Mouse (Mus musculus): ENCODE data around the gene Acly. TPM values are rescaled to one million over a fixed set of nuclear protein-coding genes. Genes with fewer than 3 reads are reported as not detected.
"Not testable (repeated sequence)": the region's sequence is repeated elsewhere in the genome, so short reads cannot be mapped to it uniquely, and the experiment has no call there.

Gene Acly
- polyA plus RNA-seq, 1 experiment from 2014 or later: 162 TPM

DNA sequence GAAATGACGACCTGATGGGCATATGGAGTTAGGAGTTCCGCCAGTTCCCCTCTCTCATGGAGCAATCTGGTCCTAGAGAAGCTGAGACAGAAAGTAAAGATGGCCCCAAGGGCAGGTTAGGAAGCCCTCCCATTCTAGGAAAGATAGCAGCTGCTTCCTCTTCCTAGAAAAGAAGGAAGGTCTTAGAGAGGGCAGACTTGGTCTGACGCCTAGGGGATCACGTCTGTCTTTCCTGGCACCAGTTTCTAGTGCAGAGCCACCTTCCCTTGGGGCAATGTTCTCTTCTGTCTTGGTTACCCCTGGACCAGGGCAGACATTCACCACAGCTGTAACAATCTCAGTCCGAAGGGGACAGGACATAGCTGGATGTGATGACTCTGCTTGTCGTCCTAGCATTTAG is 20.3 kb upstream of the Acly start:
- DNase-seq (ENCODE audit: low read depth, low spot score) (no peak), ATAC-seq (no peak)
- no peak for TF ChIP-seq CTCF (IDR thresholded peaks at IDR 0.05)
- no peaks in the 10 kb centered on the region for H3K27me3 ChIP-seq
- POLR2A ChIA-PET: no interaction called here
- CTCF ChIA-PET: interaction anchor here (1.2 kb wide), 1 partner anchor 20 kb away, joined by 3 read pairs; no protein-coding TSS in a partner anchor
- in situ Hi-C loops (cut with MboI; ENCODE audit: low pct_unique_long_range_greater_than_20kb): no loop called here

DNA sequence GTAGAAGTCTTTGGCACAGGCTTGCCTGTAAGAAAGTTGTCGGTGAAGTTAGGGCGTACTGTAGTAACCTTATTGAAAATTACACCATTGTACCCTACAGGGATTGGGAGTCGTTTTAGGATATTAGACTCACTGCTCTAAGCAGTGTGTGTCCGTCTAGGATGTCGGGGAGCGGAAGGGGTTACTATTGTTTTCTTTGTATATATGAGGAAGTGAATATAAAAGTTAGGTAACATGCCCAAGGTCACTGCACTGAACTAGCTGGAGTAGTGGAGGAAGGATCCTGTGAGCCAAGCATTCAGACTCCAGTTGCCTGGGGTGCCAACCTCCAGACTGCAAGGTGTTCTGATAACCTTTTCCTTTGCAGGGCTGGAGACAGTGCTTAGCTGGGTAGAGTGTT is 19.2 kb upstream of the Acly start:
- ATAC-seq: no peak
- in situ Hi-C loops (cut with MboI; ENCODE audit: low pct_unique_long_range_greater_than_20kb): no loop called here
- POLR2A ChIA-PET: interaction anchor here (1.2 kb wide), 1 partner anchor 19 kb away, joined by 4 read pairs; the partner anchor contains the start of gene Acly

DNA sequence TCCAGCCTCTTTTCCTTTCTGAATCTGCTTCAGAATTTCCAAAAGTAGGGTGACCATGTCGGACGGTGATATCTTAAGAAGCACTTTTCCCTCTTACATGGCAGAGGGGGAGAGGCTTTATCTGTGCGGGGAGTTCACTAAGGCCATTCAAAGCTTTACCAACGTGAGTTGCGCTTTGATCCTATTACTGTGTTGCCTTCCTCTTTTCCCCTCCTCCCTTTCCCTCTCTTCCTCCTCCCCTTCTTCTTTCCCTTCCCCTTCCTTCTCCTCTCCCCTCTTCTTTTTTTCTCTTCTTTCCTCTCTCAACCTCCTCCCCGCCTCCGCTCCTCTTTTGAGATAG is 17.9 kb upstream of the Acly start:
- in situ Hi-C loops (cut with MboI; ENCODE audit: low pct_unique_long_range_greater_than_20kb): no loop called here
- no peaks in the 10 kb centered on the region for H3K27me3 ChIP-seq
- ChIA-PET CTCF (no interaction called here), POLR2A (interaction anchor here (1.2 to 1.4 kb wide), 2 partner anchors 18 to 39 kb away, joined by 3 to 4 read pairs; partner anchors contain the start of gene Acly)
- TF ChIP-seq CTCF (IDR thresholded peaks at IDR 0.05): no peak
- ATAC-seq: no peak
- no peak for DNase-seq (ENCODE audit: low read depth, low spot score)

More for the DNA sequence above, 19.2 kb upstream of the Acly start:
- CTCF ChIA-PET: no interaction called here
- no peak for DNase-seq (ENCODE audit: low read depth, low spot score)
- no peak for TF ChIP-seq CTCF (IDR thresholded peaks at IDR 0.05)
- no peaks in the 10 kb centered on the region for H3K27me3 ChIP-seq

DNA sequence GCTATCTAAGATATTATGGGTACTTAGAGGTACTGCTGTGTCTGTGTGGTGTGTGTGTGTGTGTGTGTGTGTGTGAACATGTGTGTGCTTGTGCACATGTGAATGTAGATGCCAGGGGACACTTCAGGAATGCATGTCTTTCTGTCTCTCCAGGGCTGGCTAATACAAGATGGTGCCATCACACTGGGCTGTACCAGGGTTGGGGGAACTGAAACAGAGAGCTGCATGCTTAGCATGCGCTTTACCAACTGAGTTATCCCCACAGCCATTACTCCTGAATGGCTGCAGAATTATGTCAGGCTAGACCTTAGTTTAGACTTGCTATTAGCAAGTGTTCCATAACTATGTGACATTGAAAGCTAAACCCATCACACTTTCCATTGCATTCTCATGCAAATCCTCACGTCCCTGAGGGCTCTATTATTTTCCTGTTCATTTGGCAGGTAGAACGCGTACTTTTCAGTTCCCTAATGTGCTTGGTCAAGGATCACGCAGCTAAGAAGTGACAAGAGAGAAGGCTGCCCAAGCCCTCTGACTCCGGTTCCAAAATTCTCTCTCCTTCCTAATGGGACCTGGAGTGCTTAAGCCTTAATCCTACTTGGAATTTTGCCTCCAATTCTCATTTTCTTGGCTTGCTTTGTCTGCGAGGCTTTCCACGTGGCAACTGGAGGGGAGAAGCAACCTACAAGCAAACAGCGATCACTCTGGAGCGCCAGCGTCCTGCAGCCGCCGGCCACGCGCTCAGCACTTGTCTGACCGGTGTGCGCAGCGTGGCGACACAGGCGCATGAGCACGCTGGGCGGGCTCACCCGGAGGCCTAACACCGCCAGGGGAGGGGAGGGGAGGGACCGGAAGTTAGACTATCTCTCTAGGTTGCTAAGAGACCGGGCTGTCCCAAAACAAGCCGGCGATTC is 17.3 kb upstream of the Acly start, which contains the start of gene Ttc25:
TSS of gene Ttc25 (plus strand) at position 776 of the 914 bp plus-strand sequence.
- ATAC-seq (peak; percentile 82), DNase-seq (ENCODE audit: low read depth, low spot score) (no peak)
- CTCF ChIA-PET: interaction anchor here (0.7 to 1.4 kb wide), 2 partner anchors 10 to 11 kb away, joined by 3 read pairs; no protein-coding TSS in a partner anchor
- in situ Hi-C loops (cut with MboI; ENCODE audit: low pct_unique_long_range_greater_than_20kb): no loop called here
- POLR2A ChIA-PET: interaction anchor here (0.5 to 1.4 kb wide), 3 partner anchors 17 to 175 kb away, joined by 3 to 4 read pairs (median 3); partner anchors contain the start of gene Acly
- no peak for TF ChIP-seq CTCF (IDR thresholded peaks at IDR 0.05)
- no peaks in the 10 kb centered on the region for H3K27me3 ChIP-seq

DNA sequence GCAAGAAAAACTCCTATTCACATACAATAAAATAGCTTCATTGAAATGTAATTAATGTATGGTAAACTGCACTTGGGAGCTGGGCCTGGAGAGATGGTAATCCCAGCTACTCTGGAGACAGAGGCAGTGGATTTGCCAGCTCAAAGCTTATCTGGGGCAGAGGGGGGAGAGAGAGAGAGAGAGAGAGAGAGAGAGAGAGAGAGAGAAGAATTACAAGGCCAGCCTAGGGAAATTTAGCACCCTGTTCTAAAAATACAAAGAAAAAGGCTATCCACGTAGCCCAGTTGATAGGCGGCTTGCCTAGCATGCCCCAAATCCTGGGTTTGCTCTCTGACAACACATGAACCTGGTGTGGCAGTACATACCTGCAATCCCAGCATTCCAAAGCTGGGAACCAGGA is 13.8 kb upstream of the Acly start:
- POLR2A ChIA-PET: interaction anchor here (0.7 to 2.4 kb wide), 2 partner anchors 8 to 14 kb away, joined by 4 to 6 read pairs; partner anchors contain the start of gene Acly
- DNase-seq (ENCODE audit: low read depth, low spot score): no peak
- TF ChIP-seq CTCF (IDR thresholded peaks at IDR 0.05): no peak
- no peak for ATAC-seq
- CTCF ChIA-PET: no interaction called here
- no peaks in the 10 kb centered on the region for H3K27me3 ChIP-seq
- in situ Hi-C loops (cut with MboI; ENCODE audit: low pct_unique_long_range_greater_than_20kb): no loop called here

DNA sequence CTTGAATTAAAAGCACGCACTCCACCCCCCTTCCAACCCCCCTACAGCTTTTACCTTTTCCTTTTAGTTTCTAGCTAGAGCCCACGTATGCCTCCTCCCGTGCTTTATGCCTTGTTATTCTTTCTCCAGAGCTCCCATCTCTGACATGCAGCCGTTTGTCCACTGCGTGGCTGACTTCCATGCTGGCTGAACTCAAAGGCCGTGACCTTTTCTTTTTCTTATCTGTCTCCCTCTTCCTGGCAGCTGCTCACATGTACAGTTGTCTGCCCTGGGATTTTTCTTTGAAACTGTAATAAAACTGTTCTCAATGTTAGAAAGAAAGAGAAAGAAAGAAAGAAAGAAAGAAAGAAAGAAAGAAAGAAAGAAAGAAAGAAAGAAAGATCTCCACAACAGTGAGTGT is 13.2 kb upstream of the Acly start:
- CTCF ChIA-PET: no interaction called here
- no peaks in the 10 kb centered on the region for H3K27me3 ChIP-seq
- in situ Hi-C loops (cut with MboI; ENCODE audit: low pct_unique_long_range_greater_than_20kb): no loop called here
- TF ChIP-seq CTCF (IDR thresholded peaks at IDR 0.05): no peak
- no peak for DNase-seq (ENCODE audit: low read depth, low spot score)
- POLR2A ChIA-PET: interaction anchor here (0.6 to 2.4 kb wide), 3 partner anchors 9 to 34 kb away, joined by 3 to 6 read pairs (median 4); partner anchors contain the start of gene Acly
- no peak for ATAC-seq

DNA sequence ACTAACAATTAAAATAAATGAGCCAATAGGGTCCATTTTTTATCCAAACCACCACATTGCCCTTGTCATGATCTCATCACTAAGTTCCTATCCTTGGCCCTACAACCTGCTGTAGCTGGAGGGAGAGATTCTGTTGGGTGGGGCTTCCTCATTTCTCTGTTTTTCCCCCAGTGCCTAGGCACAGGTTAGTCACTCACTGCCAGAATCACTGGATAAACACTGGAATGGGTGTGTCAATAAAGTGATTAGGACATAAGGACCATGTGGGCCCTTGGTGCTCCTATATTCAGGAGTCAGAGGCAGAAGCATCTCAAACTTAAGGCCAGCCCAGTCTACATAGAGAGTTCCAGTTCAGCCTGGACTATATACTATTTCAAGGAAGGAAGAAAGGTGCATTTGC is 8.7 kb upstream of the Acly start:
- DNase-seq (ENCODE audit: low read depth, low spot score): no peak
- TF ChIP-seq CTCF (IDR thresholded peaks at IDR 0.05): no peak
- in situ Hi-C loops (cut with MboI; ENCODE audit: low pct_unique_long_range_greater_than_20kb): no loop called here
- ChIA-PET CTCF (no interaction called here), POLR2A (no interaction called here)
- no peak for ATAC-seq
- H3K27me3 ChIP-seq: no peaks in the 10 kb centered on the region

DNA sequence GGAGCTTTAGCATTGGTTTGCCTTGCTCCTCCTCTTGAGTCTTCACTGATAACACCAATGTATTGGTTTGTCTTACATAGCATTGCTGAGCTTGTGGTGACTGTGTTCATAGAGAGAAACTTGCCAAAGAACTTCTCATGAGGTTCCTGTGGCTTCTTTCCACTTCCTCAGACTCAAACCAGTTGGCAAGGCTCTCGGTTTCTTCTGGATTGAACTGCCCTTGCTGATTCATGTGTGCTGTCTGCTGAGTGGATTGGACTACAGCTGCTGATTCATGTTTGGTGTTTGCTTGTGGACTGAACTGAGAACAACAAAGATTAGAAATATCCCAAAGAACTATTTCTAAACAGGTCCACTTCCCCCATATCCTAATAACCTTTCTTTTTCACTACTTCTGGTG is 8.2 kb upstream of the Acly start:
- no peak for DNase-seq (ENCODE audit: low read depth, low spot score)
- ATAC-seq: no peak
- ChIA-PET CTCF (interaction anchor here (1.2 kb wide), 1 partner anchor 10 kb away, joined by 7 read pairs; no protein-coding TSS in a partner anchor), POLR2A (no interaction called here)
- in situ Hi-C loops (cut with MboI; ENCODE audit: low pct_unique_long_range_greater_than_20kb): no loop called here
- H3K27me3 ChIP-seq: no peaks in the 10 kb centered on the region
- TF ChIP-seq CTCF (IDR thresholded peaks at IDR 0.05): no peak

DNA sequence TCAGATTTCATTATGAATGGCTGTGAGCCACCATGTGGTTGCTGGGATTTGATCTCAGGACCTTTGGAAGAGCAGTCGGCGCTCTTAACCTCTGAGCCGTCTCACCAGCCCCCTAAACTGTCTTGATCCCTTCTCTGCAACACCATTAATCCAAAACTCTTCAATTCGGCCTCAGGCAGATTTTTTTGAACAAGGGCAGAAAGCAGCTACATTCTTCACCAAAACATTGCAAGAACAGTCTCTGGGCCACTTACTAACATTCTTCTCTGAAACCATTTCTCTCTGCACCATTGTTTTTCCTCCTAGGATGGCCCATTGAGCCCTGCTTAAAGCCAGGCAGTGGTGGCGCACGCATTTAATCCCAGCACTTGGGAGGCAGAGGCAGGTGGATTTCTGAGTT is 7.0 kb upstream of the Acly start:
- in situ Hi-C loops (cut with MboI; ENCODE audit: low pct_unique_long_range_greater_than_20kb); ATAC-seq; DNase-seq (ENCODE audit: low read depth, low spot score); POLR2A ChIA-PET; H3K27me3 ChIP-seq: not testable (repeated sequence)
- CTCF ChIA-PET: interaction anchor here (1.2 kb wide), 1 partner anchor 9 kb away, joined by 7 read pairs; no protein-coding TSS in a partner anchor

DNA sequence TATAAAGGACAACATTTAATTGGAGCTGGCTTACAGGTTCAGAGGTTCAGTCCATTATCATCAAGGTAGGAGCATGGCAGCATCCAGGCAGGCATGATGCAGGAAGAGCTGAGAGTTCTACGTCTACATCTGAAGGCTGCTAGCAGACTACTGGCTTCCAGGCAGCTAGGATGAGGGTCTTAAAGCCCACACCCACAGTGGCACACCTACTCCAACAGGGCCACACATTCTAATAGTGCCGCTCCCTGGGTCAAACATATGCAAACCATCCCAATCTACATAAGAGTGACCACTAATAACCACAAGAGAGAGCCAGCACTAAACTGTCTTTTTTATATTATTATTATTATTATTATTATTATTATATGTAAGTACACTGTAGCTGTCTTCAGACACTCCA is 6.6 kb upstream of the Acly start:
- DNase-seq (ENCODE audit: low read depth, low spot score); POLR2A ChIA-PET; ATAC-seq; in situ Hi-C loops (cut with MboI; ENCODE audit: low pct_unique_long_range_greater_than_20kb); H3K27me3 ChIP-seq: not testable (repeated sequence)
- CTCF ChIA-PET: interaction anchor here (1.0 kb wide), 1 partner anchor 10 kb away, joined by 3 read pairs; no protein-coding TSS in a partner anchor

DNA sequence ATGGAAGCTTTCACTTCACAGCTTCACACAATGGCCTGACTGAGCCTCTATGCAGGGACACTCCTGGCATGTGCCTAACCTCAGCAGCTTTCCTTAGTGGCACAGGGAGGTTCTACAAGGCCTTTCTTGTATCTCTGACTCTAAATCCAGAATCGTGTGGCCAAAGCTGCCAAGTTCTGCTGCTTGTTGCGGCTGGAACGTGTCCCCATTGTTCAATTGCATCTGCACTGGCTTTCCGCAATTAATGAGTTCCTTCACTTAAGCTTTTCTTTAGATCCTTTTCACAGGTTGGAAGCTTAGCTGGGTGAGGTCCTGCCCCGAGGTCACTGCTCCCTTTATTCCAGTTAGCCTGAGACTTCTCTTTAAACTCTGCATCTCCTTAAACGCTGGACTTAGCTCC is 6.1 kb upstream of the Acly start:
- H3K27me3 ChIP-seq: no peaks in the 10 kb centered on the region
- TF ChIP-seq CTCF (IDR thresholded peaks at IDR 0.05): no peak
- ATAC-seq: no peak
- ChIA-PET POLR2A (no interaction called here), CTCF (interaction anchor here (1.0 kb wide), 1 partner anchor 11 kb away, joined by 3 read pairs; no protein-coding TSS in a partner anchor)
- in situ Hi-C loops (cut with MboI; ENCODE audit: low pct_unique_long_range_greater_than_20kb): no loop called here
- no peak for DNase-seq (ENCODE audit: low read depth, low spot score)
